Mouse (Mus musculus) CD4-positive naive resting alpha-beta T cell, adult 57 days (primary cell): Measurements from ENCODE around the gene Eif2ak1. TPM values are rescaled to one million over a fixed set of nuclear protein-coding genes. Genes with fewer than 3 reads are reported as not detected.

Source experiments
- total RNA-seq: library from RNA; stranded (reverse); gene quantifications from one replicate; pipeline ENCODE4 v1.2.4, GENCODE M21; 2023

Eif2ak1 gene
- total RNA-seq, result 35.1 TPM

GRCm38 (mm10) chr5:143817116-143817930, at the start of gene Eif2ak1:
Eif2ak1 (plus strand) TSS chr5:143817788.

DNA sequence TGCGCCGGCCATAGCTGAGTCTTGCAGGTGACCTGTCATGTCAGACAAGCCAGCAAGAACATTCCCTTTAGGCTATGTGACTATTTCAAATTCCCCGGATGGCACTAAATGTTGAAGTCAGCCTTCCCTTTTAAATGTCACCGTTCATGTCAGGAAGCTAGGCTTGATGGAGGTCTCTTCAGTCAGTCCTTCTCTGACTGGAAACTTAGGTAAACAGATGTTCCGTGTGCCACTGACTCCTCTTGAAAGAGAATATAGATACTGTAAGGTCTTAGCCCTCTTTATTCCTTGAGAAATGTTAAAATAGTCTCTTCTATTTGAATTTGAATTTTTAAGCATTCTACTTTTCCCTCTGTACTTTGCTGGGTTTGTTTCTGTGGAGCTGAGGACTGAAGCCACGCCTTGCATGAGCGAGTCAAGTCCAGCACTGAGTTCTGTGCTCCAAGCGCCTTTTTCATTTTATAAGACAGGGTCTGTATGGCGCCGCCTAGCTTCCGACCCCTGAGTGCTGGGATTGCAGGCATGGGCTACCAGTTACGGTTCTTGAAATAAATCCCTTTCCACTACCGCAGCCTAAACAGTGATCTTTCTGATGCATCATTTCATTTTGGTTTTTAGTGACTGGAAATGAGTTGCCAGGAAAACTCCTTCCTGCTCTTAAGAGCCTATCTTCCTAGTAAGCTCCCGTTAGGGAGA, 80.2 kb downstream of the Eif2ak1 start, which contains the start of gene Ankrd61:
Gene Ankrd61, minus strand, starts transcription at position 51 of the 696 bp plus-strand sequence.

DNA sequence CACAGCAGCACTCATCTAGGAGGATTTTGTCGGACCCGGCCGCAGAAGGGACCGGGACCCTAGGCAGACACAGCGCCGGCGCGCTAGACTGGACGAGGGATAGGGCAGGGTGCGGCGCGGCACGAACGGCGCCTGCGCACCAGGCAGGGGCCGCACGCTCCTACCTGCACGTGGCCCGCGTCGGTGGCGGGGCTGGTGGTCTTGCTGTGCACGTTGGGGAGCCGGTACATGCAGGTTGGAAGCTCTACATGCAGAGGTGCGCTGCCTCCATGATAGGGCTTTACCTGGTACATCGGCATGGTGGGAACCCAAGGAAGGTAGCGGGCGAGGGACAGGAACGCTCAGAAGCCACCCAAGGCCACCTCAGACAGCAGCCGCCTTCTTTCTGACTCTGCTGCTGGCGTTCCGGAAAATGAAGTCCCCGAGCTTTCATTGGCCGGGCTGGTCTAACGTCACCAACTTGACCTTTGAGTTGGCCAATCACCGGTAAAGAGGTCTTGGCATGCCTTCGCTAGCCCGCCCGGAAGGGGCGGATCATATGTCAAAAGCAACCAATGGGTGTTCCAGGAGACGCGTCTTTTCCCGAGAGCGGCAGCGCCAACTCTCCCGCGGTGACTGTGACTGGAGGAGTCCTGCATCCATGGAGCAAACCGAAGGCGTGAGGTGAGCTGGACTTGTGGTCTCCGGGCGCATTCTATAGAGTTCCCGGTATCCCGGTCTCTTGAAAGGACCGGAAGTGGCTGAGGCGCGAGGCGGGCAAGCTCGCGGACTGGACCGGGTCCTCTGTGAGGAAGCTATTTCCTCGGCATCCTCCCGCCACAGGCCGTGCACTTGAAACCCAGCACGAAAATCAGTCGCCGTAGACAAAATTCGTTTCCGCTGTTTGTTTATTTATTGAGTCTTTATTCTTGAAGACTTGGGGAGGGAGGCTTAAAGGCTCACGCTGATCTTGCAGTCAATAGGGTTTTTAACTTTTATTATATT, 92.1 kb downstream of the Eif2ak1 start, which contains the start of the genes Aimp2 and Pms2:
Gene Aimp2, minus strand, starts transcription at position 431 of the 984 bp plus-strand sequence.
Gene Pms2, plus strand, starts transcription at position 548 of the 984 bp plus-strand sequence.

GRCm38 (mm10) chr5:143927875-143928274, 110.3 kb downstream of the Eif2ak1 start, which contains the start of gene Gm42421:
Gm42421 (plus strand) TSS chr5:143928175.

DNA sequence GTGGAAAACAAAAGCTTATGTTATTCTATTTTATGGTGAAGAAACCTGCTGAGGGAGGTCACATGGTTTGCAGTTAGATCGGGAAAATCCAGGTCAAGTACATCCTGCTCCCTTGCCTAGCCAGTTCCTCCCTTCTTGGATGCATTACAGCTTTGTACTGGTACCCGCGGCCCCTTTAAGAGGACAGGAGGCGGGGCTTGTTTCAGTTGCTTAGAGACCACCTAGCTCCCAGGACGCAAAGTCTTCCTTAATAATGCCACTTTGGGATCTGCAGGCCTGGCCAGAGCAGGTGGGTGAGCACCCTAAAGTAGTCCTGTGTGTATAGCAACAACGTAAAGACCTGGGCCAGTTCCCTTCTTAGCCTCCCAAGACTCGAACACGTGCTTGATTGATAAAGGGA, 115.2 kb downstream of the Eif2ak1 start, which contains the start of gene Rsph10b:
Gene Rsph10b, plus strand, starts transcription at position 205 of the 400 bp plus-strand sequence.

Other genes with a start within 250 kb of the Eif2ak1 start
- 52.4 TPM for gene Cyth3, start 195.3 kb upstream of the Eif2ak1 start, total RNA-seq
- gene Usp42, start 85.5 kb upstream of the Eif2ak1 start, total RNA-seq, result 33.1 TPM
- gene Ankrd61, start 79.9 kb downstream of the Eif2ak1 start, total RNA-seq, result not detected
- gene Aimp2, start 92.1 kb downstream of the Eif2ak1 start, total RNA-seq, result 29.6 TPM
- 28.5 TPM for gene Pms2, start 92.2 kb downstream of the Eif2ak1 start, total RNA-seq
- gene Gm42421, start 110.4 kb downstream of the Eif2ak1 start, total RNA-seq, result 3.2 TPM
- 0.98 TPM for gene Rsph10b, start 115.2 kb downstream of the Eif2ak1 start, total RNA-seq
- 54.8 TPM for gene Ccz1, start 197.1 kb downstream of the Eif2ak1 start, total RNA-seq
- not detected for gene Ocm, start 208.9 kb downstream of the Eif2ak1 start, total RNA-seq